Mouse (Mus musculus): ENCODE measurements around the gene Yju2. TPM values are rescaled to one million over a fixed set of nuclear protein-coding genes. Genes with fewer than 3 reads are reported as not detected.

The Yju2 gene
- polyA plus RNA-seq, 1 experiment from 2014 or later = 29.8 TPM

- H3K27ac ChIP-seq (ENCODE audit: low read length) = peak within 1 kb of the TSS; percentile 54
- H3K4me2 ChIP-seq (replicated peaks; ENCODE audit: low read depth, low read length) = peak within 1 kb of the TSS; percentile 98
- peak; percentile 43 for ATAC-seq (ENCODE audit: low FRiP score, low TSS enrichment)
- H3K27me3 ChIP-seq (ENCODE audit: insufficient read depth, low read length) = 0 out of 2 replicates have a peak, but pooled peaks cover 7% of the 10 kb centered on the region
- peak within 1 kb of the TSS; percentile 61 for H3K4me3 ChIP-seq (ENCODE audit: low read length)
- peak within 1 kb of the TSS; percentile 83 for H3K9ac ChIP-seq (replicated peaks; ENCODE audit: low read length)
- WGBS = 9% methylated on average over 52 of the region's 55 CpGs
- H3K36me3 ChIP-seq (ENCODE audit: insufficient read depth, low read length) = peaks cover 16% of the 10 kb centered on the region
- H3K4me1 ChIP-seq (ENCODE audit: insufficient read depth, low read length) = peaks cover 16% of the 10 kb centered on the region
- no peaks in the 10 kb centered on the region for H3K9me3 ChIP-seq (ENCODE audit: low read length)
Measured at GRCm38 (mm10) chr17:55969966-55970891, 11.3 kb downstream of the Yju2 start, which contains the start of gene Shd. Gene Shd, plus strand, starts transcription at chr17:55970467.

GRCm38 (mm10) chr17:55971453-55971852 is 12.6 kb downstream of the Yju2 start:
- Histone ChIP-seq H3K4me1 (ENCODE audit: insufficient read depth, low read length) (peaks cover 20% of the 10 kb centered on the region), H3K36me3 (ENCODE audit: insufficient read depth, low read length) (peaks cover 14% of the 10 kb centered on the region), H3K4me2 (replicated peaks; ENCODE audit: low read depth, low read length) (peak overlapping the region; percentile 98), H3K4me3 (ENCODE audit: low read length) (peak overlapping the region; percentile 61), H3K9ac (replicated peaks; ENCODE audit: low read length) (peak overlapping the region; percentile 83; the same call in 1 of the 2 replicates), H3K27me3 (ENCODE audit: insufficient read depth, low read length) (0 out of 2 replicates have a peak, but pooled peaks cover 7% of the 10 kb centered on the region), H3K27ac (ENCODE audit: low read length) (no peak overlapping the region), H3K9me3 (ENCODE audit: low read length) (no peaks in the 10 kb centered on the region)
- WGBS = 28% methylated on average over 22 of the region's 22 CpGs
- no peak for ATAC-seq (ENCODE audit: low FRiP score, low TSS enrichment)

GRCm38 (mm10) chr17:55976255-55976862 is 17.5 kb downstream of the Yju2 start:
- Histone ChIP-seq H3K36me3 (ENCODE audit: insufficient read depth, low read length) (no peaks in the 10 kb centered on the region), H3K4me2 (replicated peaks; ENCODE audit: low read depth, low read length) (peak overlapping the region; percentile 14; the same call in 1 of the 2 replicates)
- WGBS = 13% methylated on average over 13 of the region's 13 CpGs

GRCm38 (mm10) chr17:55977301-55977700 is 18.4 kb downstream of the Yju2 start:
- Histone ChIP-seq H3K27ac (ENCODE audit: low read length) (no peak overlapping the region), H3K9ac (replicated peaks; ENCODE audit: low read length) (no peak overlapping the region), H3K9me3 (ENCODE audit: low read length) (no peaks in the 10 kb centered on the region), H3K27me3 (ENCODE audit: insufficient read depth, low read length) (no peaks in the 10 kb centered on the region), H3K4me1 (ENCODE audit: insufficient read depth, low read length) (peaks cover 7% of the 10 kb centered on the region), H3K36me3 (ENCODE audit: insufficient read depth, low read length) (no peaks in the 10 kb centered on the region), H3K4me3 (ENCODE audit: low read length) (no peak overlapping the region), H3K4me2 (replicated peaks; ENCODE audit: low read depth, low read length) (no peak overlapping the region)
- ATAC-seq (ENCODE audit: low FRiP score, low TSS enrichment) = no peak
- WGBS = 25% methylated on average over 3 of the region's 3 CpGs

More at GRCm38 (mm10) chr17:55976255-55976862, 17.5 kb downstream of the Yju2 start:
- 0 out of 2 replicates have a peak, but pooled peaks cover 3% of the 10 kb centered on the region for H3K27me3 ChIP-seq (ENCODE audit: insufficient read depth, low read length)
- H3K4me1 ChIP-seq (ENCODE audit: insufficient read depth, low read length) = peaks cover 8% of the 10 kb centered on the region
- no peak overlapping the region for H3K27ac ChIP-seq (ENCODE audit: low read length)
- H3K9me3 ChIP-seq (ENCODE audit: low read length) = no peaks in the 10 kb centered on the region
- H3K9ac ChIP-seq (replicated peaks; ENCODE audit: low read length) = no peak overlapping the region
- peak; percentile 76 for ATAC-seq (ENCODE audit: low FRiP score, low TSS enrichment)
- no peak overlapping the region for H3K4me3 ChIP-seq (ENCODE audit: low read length)

- no peaks in the 10 kb centered on the region for H3K27me3 ChIP-seq (ENCODE audit: insufficient read depth, low read length)
- ATAC-seq (ENCODE audit: low FRiP score, low TSS enrichment) = peak; percentile 77
- H3K36me3 ChIP-seq (ENCODE audit: insufficient read depth, low read length) = no peaks in the 10 kb centered on the region
- peak within 1 kb of the TSS; percentile 77 for H3K4me2 ChIP-seq (replicated peaks; ENCODE audit: low read depth, low read length)
- no peak within 1 kb of the TSS for H3K27ac ChIP-seq (ENCODE audit: low read length)
- WGBS = 9% methylated on average over 34 of the region's 35 CpGs
- H3K9ac ChIP-seq (replicated peaks; ENCODE audit: low read length) = peak within 1 kb of the TSS; percentile 45
- peak within 1 kb of the TSS; percentile 55 for H3K4me3 ChIP-seq (ENCODE audit: low read length)
- H3K4me1 ChIP-seq (ENCODE audit: insufficient read depth, low read length) = no peaks in the 10 kb centered on the region
- H3K9me3 ChIP-seq (ENCODE audit: low read length) = no peaks in the 10 kb centered on the region
Measured at GRCm38 (mm10) chr17:55986030-55986961, 27.4 kb downstream of the Yju2 start, which contains the start of gene Fsd1. Gene Fsd1, plus strand, starts transcription at chr17:55986509.

- no peak overlapping the region for H3K4me2 ChIP-seq (replicated peaks; ENCODE audit: low read depth, low read length)
- H3K4me3 ChIP-seq (ENCODE audit: low read length) = no peak overlapping the region
- no peak overlapping the region for H3K27ac ChIP-seq (ENCODE audit: low read length)
- H3K4me1 ChIP-seq (ENCODE audit: insufficient read depth, low read length) = no peaks in the 10 kb centered on the region
- no peaks in the 10 kb centered on the region for H3K9me3 ChIP-seq (ENCODE audit: low read length)
- WGBS = 87% methylated on average over 8 of the region's 8 CpGs
- no peak overlapping the region for H3K9ac ChIP-seq (replicated peaks; ENCODE audit: low read length)
- H3K36me3 ChIP-seq (ENCODE audit: insufficient read depth, low read length) = no peaks in the 10 kb centered on the region
- peak; percentile 43 for ATAC-seq (ENCODE audit: low FRiP score, low TSS enrichment)
- no peaks in the 10 kb centered on the region for H3K27me3 ChIP-seq (ENCODE audit: insufficient read depth, low read length)
Measured at GRCm38 (mm10) chr17:55990278-55990898, 31.5 kb downstream of the Yju2 start.

- no peak for ATAC-seq (ENCODE audit: low FRiP score, low TSS enrichment)
- H3K27ac ChIP-seq (ENCODE audit: low read length) = no peak overlapping the region
- H3K9me3 ChIP-seq (ENCODE audit: low read length) = no peaks in the 10 kb centered on the region
- H3K4me1 ChIP-seq (ENCODE audit: insufficient read depth, low read length) = no peaks in the 10 kb centered on the region
- WGBS = 80% methylated on average over 15 of the region's 15 CpGs
- no peak overlapping the region for H3K9ac ChIP-seq (replicated peaks; ENCODE audit: low read length)
- no peak overlapping the region for H3K4me2 ChIP-seq (replicated peaks; ENCODE audit: low read depth, low read length)
- H3K27me3 ChIP-seq (ENCODE audit: insufficient read depth, low read length) = peaks cover 12% of the 10 kb centered on the region
- no peaks in the 10 kb centered on the region for H3K36me3 ChIP-seq (ENCODE audit: insufficient read depth, low read length)
- H3K4me3 ChIP-seq (ENCODE audit: low read length) = no peak overlapping the region
Measured at GRCm38 (mm10) chr17:55996007-55996406, 37.1 kb downstream of the Yju2 start.

- peak overlapping the region; percentile 21; the same call in 1 of the 2 replicates for H3K4me3 ChIP-seq (ENCODE audit: low read length)
- peak overlapping the region; percentile 47 for H3K4me2 ChIP-seq (replicated peaks; ENCODE audit: low read depth, low read length)
- 15% methylated on average over 30 of the region's 30 CpGs for WGBS
- no peaks in the 10 kb centered on the region for H3K9me3 ChIP-seq (ENCODE audit: low read length)
- H3K36me3 ChIP-seq (ENCODE audit: insufficient read depth, low read length) = 0 out of 2 replicates have a peak, but pooled peaks cover 5% of the 10 kb centered on the region
- H3K27ac ChIP-seq (ENCODE audit: low read length) = no peak overlapping the region
- H3K27me3 ChIP-seq (ENCODE audit: insufficient read depth, low read length) = peaks cover 12% of the 10 kb centered on the region
- H3K9ac ChIP-seq (replicated peaks; ENCODE audit: low read length) = peak overlapping the region; percentile 46; the same call in 1 of the 2 replicates
- peak; percentile 42; the same call in 1 of the 2 replicates for ATAC-seq (ENCODE audit: low FRiP score, low TSS enrichment)
- no peaks in the 10 kb centered on the region for H3K4me1 ChIP-seq (ENCODE audit: insufficient read depth, low read length)
Measured at GRCm38 (mm10) chr17:55999794-56000499, 41.0 kb downstream of the Yju2 start.

Measured in kidney, embryonic 16.5 days (tissue).